ENCODE assay signal across 24 mouse cellular contexts in the genomic region with DNA sequence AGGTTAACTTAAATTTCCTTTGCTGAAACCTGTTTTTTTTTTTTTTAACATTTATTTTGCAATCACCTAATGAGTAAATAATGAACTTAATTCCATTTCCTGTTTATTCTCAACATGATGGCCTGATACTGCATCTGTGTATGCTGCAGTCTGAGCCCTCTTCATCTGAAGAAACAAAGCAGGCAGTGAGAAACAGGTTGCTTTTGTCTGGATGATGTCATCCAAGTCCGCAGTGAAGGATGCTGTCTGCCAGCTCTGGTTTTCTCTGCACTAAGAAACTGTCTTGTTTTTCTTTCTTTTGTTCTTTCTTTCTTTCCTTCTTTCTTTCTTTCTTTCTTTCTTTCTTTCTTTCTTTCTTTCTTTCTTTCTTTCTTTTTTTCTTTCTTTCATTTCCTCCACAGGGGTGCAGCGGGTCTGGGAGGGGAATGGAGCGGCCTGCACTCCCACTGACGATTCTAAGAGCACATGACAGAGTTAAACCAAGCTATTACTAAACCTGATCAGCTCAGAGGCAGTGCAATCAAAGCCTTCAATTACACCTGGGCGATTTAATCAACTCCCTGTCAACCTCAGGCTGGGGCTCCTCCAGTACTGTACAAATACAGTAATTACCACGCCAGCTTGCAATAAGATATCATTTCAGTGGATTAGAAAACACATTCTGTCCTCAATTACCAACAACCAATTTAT.
DNase-seq lines count a peak whose midpoint lies in the region; ATAC-seq and TF ChIP-seq lines count a peak whose summit lies in the region.
"Had no signal": no experiment of that assay in that cellular context is flagged by ENCODE, and none has a peak within 500 bp of the region (broad histone marks: within the 10 kb centered on the region; RNA-seq: fewer than 3 reads in every experiment).

No protein-coding gene starts in this region.

- WGBS in forebrain, embryonic 12.5 days: 30% methylated on average over 6 of the region's 6 CpGs
- 53% methylated on average over 6 of the region's 6 CpGs for WGBS in forebrain, embryonic 10.5 days
- WGBS in midbrain, embryonic 14.5 days: 47% methylated on average over 6 of the region's 6 CpGs
- 58% methylated on average over 6 of the region's 6 CpGs for WGBS in midbrain, embryonic 11.5 days
- 37% methylated on average over 6 of the region's 6 CpGs for WGBS in hindbrain, postnatal 0 days

- H3K27ac ChIP-seq in forebrain, embryonic 12.5 days: 0 out of 2 replicates have a peak overlapping the region, but pooled peaks have one; percentile 36
- no peak overlapping the region for H3K27ac ChIP-seq in forebrain, embryonic 10.5 days
- peak overlapping the region; percentile 55; the same call in 1 of the 2 replicates for H3K27ac ChIP-seq in midbrain, embryonic 14.5 days (replicated peaks; ENCODE audit: low read depth, low read length)
- no peak overlapping the region for H3K27ac ChIP-seq in midbrain, embryonic 11.5 days (ENCODE audit: low read depth, low read length)
- H3K27ac ChIP-seq in hindbrain, postnatal 0 days: peak overlapping the region; percentile 32; the same call in 1 of the 2 replicates

- peaks cover 7% of the 10 kb centered on the region; the same call in 1 of the 2 replicates for H3K4me1 ChIP-seq in forebrain, embryonic 12.5 days
- 0 out of 2 replicates have a peak, but pooled peaks cover 11% of the 10 kb centered on the region for H3K4me1 ChIP-seq in forebrain, embryonic 10.5 days
- H3K4me1 ChIP-seq in midbrain, embryonic 14.5 days (ENCODE audit: control insufficient read depth, insufficient read depth, low read length): no peaks in the 10 kb centered on the region
- H3K4me1 ChIP-seq in midbrain, embryonic 11.5 days (ENCODE audit: control insufficient read depth, insufficient read depth, low read length): no peaks in the 10 kb centered on the region
- no peaks in the 10 kb centered on the region for H3K4me1 ChIP-seq in hindbrain, postnatal 0 days (ENCODE audit: insufficient read depth, low read length)

- no peak overlapping the region for H3K4me2 ChIP-seq in forebrain, embryonic 12.5 days
- H3K4me2 ChIP-seq in midbrain, embryonic 14.5 days (ENCODE audit: low read length): no peak overlapping the region
- H3K4me2 ChIP-seq in midbrain, embryonic 11.5 days: no peak overlapping the region
- H3K4me2 ChIP-seq in hindbrain, postnatal 0 days (ENCODE audit: low read depth, low read length): no peak overlapping the region
- H3K4me2 ChIP-seq: liver, embryonic 11.5 days; lung, embryonic 14.5 days had no signal

- TF ChIP-seq CTCF in hindbrain, postnatal 0 days (IDR thresholded peaks at IDR 0.05; ENCODE audit: low read depth): no peak

- no peak for DNase-seq in forebrain, embryonic 10.5 days (ENCODE audit: extremely low spot score, low spot score)
- DNase-seq in midbrain, embryonic 14.5 days: peak; percentile 25
- DNase-seq in midbrain, embryonic 11.5 days (ENCODE audit: low spot score, missing footprints): no peak
- DNase-seq in hindbrain, postnatal 0 days (ENCODE audit: low spot score): peak; percentile 36
- no peak for DNase-seq in spleen, postnatal 10 days (ENCODE audit: low spot score in 2 of 2)
- DNase-seq in adrenal gland, postnatal 10 days: no peak
- DNase-seq: adrenal gland, postnatal 25 days; cerebellum, adult 18-20 months; cerebellum, postnatal 25 days; gastrocnemius, postnatal 10 days; heart, adult 18-20 months; heart, postnatal 36 days; kidney, adult 11 months; lung, embryonic 14.5 days; lung, postnatal 36 days; right cerebral cortex, adult 18-20 months; thymus, postnatal 4 days had no signal

- no peaks in the 10 kb centered on the region for H3K36me3 ChIP-seq in forebrain, embryonic 12.5 days (replicated peaks)
- no peaks in the 10 kb centered on the region for H3K36me3 ChIP-seq in forebrain, embryonic 10.5 days (replicated peaks)
- no peaks in the 10 kb centered on the region for H3K36me3 ChIP-seq in midbrain, embryonic 14.5 days (ENCODE audit: control insufficient read depth, insufficient read depth, low read length)
- no peaks in the 10 kb centered on the region for H3K36me3 ChIP-seq in midbrain, embryonic 11.5 days (ENCODE audit: control insufficient read depth, insufficient read depth, low read length)
- no peaks in the 10 kb centered on the region for H3K36me3 ChIP-seq in hindbrain, postnatal 0 days (ENCODE audit: insufficient read depth, low read length)

- no peak overlapping the region for H3K9ac ChIP-seq in forebrain, embryonic 12.5 days
- H3K9ac ChIP-seq in midbrain, embryonic 14.5 days (replicated peaks; ENCODE audit: low read length): no peak overlapping the region; the same call in 1 of the 2 replicates
- no peak overlapping the region for H3K9ac ChIP-seq in midbrain, embryonic 11.5 days (ENCODE audit: low read length)
- H3K9ac ChIP-seq in hindbrain, postnatal 0 days (replicated peaks; ENCODE audit: low read length): no peak overlapping the region
- H3K9ac ChIP-seq: lung, embryonic 14.5 days had no signal

- no peaks in the 10 kb centered on the region for H3K27me3 ChIP-seq in forebrain, embryonic 12.5 days
- no peaks in the 10 kb centered on the region for H3K27me3 ChIP-seq in forebrain, embryonic 10.5 days (ENCODE audit: poor library complexity, severe bottlenecking)
- no peaks in the 10 kb centered on the region for H3K27me3 ChIP-seq in midbrain, embryonic 14.5 days (ENCODE audit: control insufficient read depth, insufficient read depth, low read length)
- no peaks in the 10 kb centered on the region for H3K27me3 ChIP-seq in midbrain, embryonic 11.5 days (ENCODE audit: control insufficient read depth, insufficient read depth, low read length)
- H3K27me3 ChIP-seq in hindbrain, postnatal 0 days (ENCODE audit: insufficient read depth, low read length): no peaks in the 10 kb centered on the region

- peak; percentile 85 for ATAC-seq in forebrain, embryonic 12.5 days (ENCODE audit: low FRiP score)
- peak; percentile 31; the same call in 1 of the 2 replicates for ATAC-seq in midbrain, embryonic 14.5 days (ENCODE audit: low FRiP score, low TSS enrichment)
- ATAC-seq in midbrain, embryonic 11.5 days (ENCODE audit: low FRiP score): no peak
- peak; percentile 87 for ATAC-seq in hindbrain, postnatal 0 days
- no peak for ATAC-seq in inflammation-experienced regulatory T-cells, adult 6 months
- ATAC-seq: activated CD4-positive, CD25-positive, alpha-beta regulatory T cell, adult 4 months; CD4-positive, CD25-positive, alpha-beta regulatory T cell, adult 4 months had no signal

- H3K4me3 ChIP-seq in forebrain, embryonic 12.5 days (replicated peaks): no peak overlapping the region
- no peak overlapping the region for H3K4me3 ChIP-seq in forebrain, embryonic 10.5 days
- no peak overlapping the region for H3K4me3 ChIP-seq in midbrain, embryonic 14.5 days (replicated peaks; ENCODE audit: low read depth, low read length)
- H3K4me3 ChIP-seq in midbrain, embryonic 11.5 days (ENCODE audit: low read depth, low read length): no peak overlapping the region
- no peak overlapping the region for H3K4me3 ChIP-seq in hindbrain, postnatal 0 days (ENCODE audit: low read length)
- H3K4me3 ChIP-seq: erythroblast, embryonic 14.5 days; myocyte had no signal

- H3K9me3 ChIP-seq in forebrain, embryonic 12.5 days: no peaks in the 10 kb centered on the region
- H3K9me3 ChIP-seq in forebrain, embryonic 10.5 days: no peaks in the 10 kb centered on the region
- no peaks in the 10 kb centered on the region for H3K9me3 ChIP-seq in midbrain, embryonic 14.5 days (ENCODE audit: control insufficient read depth, low read length)
- no peaks in the 10 kb centered on the region for H3K9me3 ChIP-seq in midbrain, embryonic 11.5 days (ENCODE audit: control insufficient read depth, low read length)
- H3K9me3 ChIP-seq in hindbrain, postnatal 0 days (ENCODE audit: low read length): no peaks in the 10 kb centered on the region

Comparison
In these comparisons a context has a peak if more than half of its experiments do, and no peak if none do; other contexts are left out.
1. ATAC-seq: peak in forebrain, embryonic 12.5 days (single experiment), midbrain, embryonic 14.5 days (single experiment) and hindbrain, postnatal 0 days (single experiment); none in midbrain, embryonic 11.5 days (single experiment) and inflammation-experienced regulatory T-cells, adult 6 months (single experiment).
2. H3K27ac ChIP-seq: peak in forebrain, embryonic 12.5 days (single experiment), midbrain, embryonic 14.5 days (single experiment) and hindbrain, postnatal 0 days (single experiment); none in forebrain, embryonic 10.5 days (single experiment) and midbrain, embryonic 11.5 days (single experiment).
3. DNase-seq: peak in midbrain, embryonic 14.5 days (single experiment) and hindbrain, postnatal 0 days (single experiment); none in forebrain, embryonic 10.5 days (single experiment), midbrain, embryonic 11.5 days (single experiment), spleen, postnatal 10 days (0 of 2) and adrenal gland, postnatal 10 days (single experiment).